Mouse (Mus musculus): ENCODE results near the gene Cx3cr1.

Cx3cr1 gene

DNA sequence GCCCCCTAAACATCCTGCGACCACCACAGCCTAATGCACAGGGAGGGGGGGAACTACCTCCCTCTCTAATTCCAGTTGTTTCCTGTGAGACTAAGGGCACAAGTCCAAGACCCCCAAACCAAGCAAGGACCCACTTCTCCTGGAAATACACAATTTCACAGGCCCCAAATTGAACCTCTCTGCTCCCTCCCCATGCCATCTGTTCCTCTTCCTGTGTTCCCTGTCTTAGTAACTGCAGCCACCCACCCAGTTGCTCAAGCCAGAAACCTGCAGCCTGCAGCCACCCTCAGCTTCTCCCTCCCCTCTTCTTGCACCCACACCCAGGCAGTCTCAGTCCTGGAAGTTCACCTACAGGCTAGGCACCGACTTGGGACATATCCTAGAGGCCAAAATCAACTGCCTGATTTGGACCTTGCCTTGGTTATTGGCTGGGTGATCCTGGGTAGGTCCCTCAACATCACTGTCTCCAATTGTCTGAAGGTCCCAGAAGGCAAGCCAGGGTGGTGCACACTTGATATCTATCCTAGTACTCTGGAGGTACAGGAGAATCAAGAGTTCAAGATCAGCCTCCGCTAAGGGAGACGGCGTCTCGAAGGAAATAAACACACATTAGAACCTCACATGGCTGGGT, 90.8 kb downstream of the Cx3cr1 start:
- no peak for ATAC-seq (ENCODE audit: insufficient number of reproducible peaks, low FRiP score, low TSS enrichment)

DNA sequence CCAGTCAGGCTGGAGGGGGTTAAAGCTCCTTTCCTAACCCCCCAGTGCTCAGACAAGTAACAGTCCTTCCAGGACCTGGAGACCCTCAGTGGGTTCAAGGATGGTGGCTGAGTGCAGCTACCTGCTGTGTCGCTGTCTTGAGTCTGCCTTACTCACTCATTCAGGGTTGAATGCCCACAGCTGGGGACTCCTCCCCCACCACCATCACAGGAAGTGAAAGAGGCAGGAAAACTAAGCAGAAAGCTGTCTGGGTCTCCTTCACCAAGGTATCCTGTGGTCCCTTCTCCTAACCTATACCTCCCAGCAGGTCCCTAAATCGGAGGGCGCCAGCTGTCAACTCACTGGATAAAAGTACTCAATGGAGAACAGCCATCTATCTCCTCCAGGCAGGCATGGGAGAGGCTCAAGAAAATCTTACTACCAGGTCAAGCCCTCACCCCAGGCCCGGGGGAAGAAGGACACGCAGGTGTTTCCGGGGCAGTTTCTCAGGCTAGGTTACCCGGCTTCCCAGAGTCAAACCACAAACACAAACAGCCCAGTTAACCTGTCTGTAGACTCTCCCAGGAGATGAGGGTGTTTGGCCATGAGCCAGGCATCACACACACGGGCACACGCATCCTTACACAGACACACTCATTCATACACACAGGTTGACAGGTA, 91.4 kb downstream of the Cx3cr1 start:
- ATAC-seq (ENCODE audit: insufficient number of reproducible peaks, low FRiP score, low TSS enrichment): no peak

DNA sequence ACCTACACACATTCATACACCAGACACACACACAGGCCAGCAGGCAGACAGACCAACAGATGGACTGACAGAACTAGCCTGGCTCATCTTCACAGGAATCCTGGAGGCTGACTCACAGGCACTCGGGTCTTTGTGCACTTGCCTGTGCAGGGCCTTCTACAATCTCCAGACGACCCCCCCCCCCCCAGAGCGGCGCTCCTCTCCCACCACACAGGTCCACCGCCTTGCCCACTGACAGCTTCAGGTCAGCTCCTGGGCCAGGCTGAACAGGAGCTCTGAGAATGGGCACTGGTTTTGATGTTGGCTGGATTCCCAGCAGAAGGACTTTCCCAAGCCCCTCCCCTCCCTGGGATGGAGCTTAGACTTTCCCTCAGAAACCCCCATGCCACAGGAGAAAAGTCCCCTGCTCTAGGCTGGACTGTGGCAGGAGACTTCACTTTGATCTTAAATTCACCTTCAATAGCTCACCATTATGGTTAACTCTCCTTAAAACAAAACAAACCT, 92.1 kb downstream of the Cx3cr1 start:
- ATAC-seq (ENCODE audit: insufficient number of reproducible peaks, low FRiP score, low TSS enrichment): no peak

DNA sequence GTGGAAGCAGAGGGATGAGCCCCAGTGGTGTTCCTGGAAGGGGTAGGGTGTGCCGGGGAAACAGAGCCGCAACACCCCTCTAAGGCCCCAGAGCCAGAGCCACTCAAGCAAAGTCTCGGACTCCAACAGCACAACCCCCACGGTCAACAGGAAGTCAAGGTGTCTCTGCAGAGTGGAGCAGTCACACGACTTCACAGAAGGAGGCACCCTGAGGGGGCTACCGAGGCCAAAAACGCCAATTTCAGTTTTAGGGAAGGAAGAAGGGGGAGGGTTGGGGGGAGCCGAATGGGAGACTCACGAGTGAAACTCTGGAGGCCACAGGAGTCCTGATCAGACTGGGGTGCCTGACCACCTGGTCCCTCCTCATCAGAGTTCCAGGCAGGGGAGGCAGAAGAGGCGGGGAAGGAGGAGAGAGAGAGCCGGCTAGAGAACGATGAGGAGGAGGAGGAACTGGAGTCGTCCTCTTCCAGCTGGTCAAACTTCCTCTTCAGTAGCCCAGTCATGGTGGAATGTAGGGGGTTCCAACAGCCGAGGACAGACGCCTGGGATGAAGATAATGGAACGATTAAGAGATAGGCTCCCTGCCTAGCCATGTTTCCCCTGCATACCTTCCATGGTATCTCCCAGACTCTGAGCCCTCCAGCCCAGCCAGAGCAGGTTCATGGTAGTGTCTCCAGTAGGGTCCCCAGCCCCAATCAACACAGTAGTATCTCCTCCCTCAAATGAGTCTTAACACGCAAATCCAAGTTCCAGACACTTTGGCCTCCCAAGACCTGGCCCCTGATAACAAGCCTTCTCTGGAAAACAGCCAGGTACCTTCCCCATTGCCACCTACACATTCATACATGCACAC, 92.7 kb downstream of the Cx3cr1 start:
- no peak for ATAC-seq (ENCODE audit: insufficient number of reproducible peaks, low FRiP score, low TSS enrichment)

DNA sequence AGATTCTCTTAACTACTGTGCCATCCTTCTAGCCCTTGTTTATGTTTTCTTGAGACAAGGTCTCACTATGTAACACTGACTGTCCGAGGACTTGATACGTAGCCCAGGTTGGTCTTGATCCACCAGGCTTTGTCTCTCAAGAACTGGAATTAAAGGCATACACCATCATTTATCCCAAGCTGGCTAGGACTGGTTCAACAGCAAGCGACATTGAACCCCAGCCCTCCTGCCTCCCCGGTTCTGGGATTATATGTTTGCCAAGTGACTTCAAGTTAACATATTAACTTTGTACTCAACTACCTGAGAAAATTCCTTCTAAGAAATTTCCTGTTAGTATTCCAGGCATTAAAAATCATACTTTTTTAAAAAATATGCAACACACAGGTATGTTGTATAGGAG, 94.4 kb downstream of the Cx3cr1 start:
- no peak for ATAC-seq (ENCODE audit: insufficient number of reproducible peaks, low FRiP score, low TSS enrichment)

DNA sequence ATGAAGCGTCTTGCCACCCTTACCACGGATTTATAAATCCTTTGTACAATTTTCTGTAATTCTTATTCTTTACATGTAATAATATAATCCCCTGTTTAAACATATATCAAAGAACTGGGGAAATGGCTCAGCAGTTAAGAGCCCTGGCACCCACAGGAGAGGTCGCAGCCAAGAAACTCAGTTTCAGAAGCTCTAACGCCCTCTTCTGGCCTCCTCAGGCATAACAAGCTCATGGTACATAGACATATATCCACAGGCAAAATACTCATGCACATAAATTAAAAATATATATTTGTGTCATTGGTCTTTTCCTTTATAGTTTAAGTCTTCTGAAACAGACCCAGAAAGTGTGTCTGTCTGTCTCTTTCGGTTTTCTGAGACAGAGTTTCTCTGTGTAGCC, 95.1 kb downstream of the Cx3cr1 start:
- no peak for ATAC-seq (ENCODE audit: insufficient number of reproducible peaks, low FRiP score, low TSS enrichment)

DNA sequence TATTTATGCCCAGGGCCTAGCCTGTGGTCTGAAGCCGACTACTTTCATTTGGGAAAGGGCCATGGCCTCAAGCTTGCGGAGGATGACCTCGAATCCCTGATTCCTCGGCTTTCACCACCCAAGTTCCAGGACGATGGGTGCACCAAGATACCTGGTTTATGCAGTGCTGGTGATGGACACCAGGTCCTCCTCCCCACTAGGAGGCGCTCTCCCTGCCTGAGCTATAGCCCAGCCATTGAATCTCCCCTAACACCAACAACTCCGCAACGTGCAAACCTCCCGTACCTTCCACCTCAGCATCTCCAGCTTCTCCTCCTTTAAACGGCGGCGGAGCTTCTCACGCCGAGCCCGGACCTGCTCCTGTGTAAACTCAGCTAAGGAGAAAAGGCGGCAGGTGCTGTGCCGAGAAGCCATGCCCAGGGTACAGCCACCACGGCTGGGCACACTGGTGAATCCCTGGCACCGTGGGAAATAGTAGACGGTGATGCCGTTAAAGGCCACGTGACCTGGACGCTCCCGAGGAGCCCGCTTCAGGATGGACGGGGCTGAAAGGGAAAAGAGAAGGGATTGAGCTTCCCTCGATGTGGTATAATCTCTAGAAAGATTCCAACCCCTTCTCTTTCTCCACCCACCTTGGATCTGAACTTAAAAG, 95.7 kb downstream of the Cx3cr1 start:
- no peak for ATAC-seq (ENCODE audit: insufficient number of reproducible peaks, low FRiP score, low TSS enrichment)

DNA sequence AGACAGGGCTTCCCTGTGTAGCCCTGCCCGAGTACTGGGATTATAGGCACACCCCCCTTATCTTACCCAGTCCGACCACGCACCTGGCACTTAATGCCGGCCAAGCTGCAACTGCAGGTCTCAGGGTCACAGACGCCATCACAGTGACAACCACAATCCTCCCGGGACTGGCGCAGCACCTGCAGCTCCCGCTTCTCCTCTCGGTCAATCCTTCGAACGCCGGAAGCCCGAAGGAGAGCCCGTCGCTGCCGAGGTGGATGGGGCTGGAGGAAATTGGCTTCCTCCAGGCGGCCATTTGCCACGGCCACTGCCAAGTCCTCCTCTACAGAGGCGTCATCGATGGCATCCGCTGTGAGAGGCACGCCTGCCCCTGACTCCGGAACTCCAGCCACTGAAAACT, 96.4 kb downstream of the Cx3cr1 start:
- ATAC-seq (ENCODE audit: insufficient number of reproducible peaks, low FRiP score, low TSS enrichment): no peak

DNA sequence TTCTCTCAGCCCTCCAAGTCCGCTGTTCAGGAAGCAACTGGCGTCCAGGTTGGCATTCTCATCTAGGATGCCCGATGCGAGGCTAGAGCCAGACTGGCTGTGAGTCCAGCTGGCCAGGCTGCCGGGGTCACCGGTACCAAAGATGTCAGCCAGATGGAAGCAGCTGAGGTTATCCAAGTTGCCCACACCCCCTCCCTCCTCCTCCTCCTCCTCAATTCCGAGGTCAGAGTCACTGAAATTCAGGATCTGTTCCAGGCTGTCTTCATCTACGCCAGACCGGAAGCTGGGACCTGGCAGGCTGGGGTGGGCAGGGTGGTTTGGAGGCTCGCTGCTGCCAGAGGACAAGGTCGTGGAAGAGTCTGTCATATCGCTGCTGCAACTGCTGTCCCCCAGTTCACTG, 97.1 kb downstream of the Cx3cr1 start:
- ATAC-seq (ENCODE audit: insufficient number of reproducible peaks, low FRiP score, low TSS enrichment): peak; percentile 33; the same call in 1 of the 2 replicates

DNA sequence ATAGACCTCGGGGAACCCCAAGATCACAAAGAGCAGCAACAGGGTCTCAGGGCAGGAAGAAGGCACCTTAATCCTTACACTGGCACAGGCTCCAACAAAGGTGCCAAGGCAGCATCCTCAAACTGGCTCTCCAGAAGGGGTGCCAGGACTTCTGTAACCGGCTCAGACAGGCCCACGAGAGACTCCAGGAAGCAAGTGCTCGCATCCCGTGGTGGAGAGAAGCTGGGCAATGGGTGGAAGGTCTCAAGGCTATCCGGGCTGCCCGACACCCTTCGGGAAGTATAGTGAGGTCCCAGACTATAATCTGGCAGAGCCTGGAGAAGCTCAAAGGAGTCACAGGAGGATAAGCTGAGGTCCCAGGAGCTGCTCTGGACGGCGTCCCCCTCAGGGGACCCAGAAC, 97.5 kb downstream of the Cx3cr1 start:
- no peak for ATAC-seq (ENCODE audit: insufficient number of reproducible peaks, low FRiP score, low TSS enrichment)

DNA sequence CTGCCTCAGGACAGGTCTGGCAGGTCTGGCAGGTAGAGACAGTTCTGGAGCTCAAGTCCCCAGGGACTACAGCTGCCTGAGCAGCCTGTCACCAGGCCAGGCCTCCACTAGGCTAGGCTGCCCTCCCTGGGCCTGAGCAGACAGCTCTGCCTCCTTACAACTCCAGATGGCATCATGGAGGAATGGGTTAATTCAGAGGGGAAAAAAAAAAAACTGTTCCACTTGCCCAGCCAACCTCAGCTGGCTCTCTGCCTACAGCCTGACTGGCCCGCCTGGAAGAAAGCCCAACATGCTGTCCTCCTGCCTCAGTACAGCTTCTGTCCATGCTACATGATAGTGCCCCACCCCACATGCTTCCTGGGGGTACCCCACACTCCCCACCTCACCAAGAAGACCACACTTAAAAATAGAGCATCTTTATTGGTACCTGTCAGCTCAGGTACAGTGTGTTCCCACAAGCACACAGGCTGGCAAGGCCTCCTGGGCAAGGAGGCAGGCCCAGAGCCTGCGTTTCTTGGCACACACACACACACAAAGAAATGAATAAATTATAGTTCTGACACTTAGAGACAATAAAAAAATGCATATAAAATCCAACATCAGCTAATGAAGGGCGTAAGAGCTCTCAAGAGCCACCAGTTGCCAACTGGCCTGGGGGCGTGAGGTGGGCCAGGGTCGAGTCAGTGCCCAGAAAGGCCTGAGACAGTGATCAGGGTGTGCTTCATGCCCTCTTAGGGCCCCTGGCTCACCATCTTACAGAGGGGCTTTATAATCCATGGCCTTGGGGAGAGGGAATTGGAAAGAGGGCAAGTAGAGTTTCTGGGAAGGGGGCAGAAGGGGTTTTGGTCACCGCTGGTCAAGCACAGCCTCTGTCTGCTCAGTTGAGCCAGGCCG, 98.7 kb downstream of the Cx3cr1 start:
- ATAC-seq (ENCODE audit: insufficient number of reproducible peaks, low FRiP score, low TSS enrichment): peak; percentile 42; the same call in 1 of the 2 replicates

DNA sequence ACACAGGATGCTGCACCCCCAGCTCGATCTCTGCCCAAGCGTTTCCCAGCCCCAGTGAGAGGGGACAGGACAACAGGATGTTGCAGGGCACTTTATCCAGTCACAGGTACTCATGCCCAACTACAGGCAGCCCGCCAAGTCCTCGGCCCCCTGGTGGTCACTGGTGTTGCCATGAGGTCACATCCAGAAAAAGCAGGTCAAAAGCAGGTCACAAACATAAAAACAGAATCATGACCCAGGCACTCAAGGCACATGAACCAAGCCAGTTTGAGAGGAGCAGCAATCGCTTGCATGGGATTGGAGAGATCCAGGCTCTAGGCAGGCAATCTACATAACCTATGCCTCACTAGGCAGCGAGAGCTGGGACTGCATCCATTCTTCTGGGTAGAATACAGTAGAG, 99.5 kb downstream of the Cx3cr1 start:
- no peak for ATAC-seq (ENCODE audit: insufficient number of reproducible peaks, low FRiP score, low TSS enrichment)

DNA sequence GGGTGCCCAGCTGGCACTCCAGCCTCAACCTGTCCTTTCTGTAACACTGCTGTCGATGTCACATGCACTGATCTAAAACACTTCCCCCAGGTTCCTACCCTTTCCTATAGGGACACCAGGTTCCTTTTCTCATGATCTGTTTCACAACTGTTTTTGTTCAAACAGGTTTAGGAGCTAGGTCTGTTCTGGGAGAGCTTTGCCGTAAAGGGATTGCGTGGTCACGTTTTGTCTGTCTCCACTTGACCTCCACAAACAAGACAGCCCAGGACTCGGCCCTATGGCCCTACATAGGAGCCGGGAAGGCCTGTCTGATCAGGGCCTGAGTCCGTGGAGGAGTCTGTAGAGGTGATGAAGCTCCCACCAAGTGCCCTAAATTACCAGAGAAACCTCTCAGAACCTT, 99.9 kb downstream of the Cx3cr1 start:
- ATAC-seq (ENCODE audit: insufficient number of reproducible peaks, low FRiP score, low TSS enrichment): no peak

DNA sequence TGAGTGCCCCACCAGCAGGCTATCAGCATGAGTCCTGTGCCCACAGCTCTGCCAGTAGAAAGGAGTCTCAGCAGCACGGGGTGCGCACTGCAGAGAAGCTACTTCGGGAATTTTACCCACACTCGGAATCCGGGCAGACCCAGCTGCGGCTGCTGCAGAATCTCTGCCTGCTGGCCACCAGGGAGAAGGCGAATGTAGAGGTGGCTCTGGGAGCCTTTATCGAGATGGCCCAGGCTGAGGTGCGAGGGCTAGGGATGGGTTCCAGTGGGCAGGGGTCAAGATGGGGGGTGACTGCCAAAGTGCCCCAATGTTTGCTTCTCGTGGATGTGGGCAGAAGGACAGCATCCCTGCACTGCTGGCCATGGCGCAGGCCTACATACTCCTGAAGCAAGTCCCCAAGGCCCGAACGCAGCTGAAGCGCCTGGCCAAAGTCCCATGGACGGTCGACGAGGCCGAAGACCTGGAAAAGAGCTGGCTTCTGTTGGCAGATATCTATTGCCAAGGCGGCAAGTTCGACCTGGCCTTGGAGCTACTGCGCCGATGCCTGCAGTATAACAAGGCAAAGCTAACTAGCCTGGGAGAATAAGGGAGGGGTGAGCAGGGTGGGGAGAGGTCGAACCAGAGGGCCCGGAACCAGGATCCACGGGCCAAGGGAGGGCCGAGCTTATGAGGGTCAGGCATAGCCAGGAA, 103.3 kb downstream of the Cx3cr1 start:
- ATAC-seq (ENCODE audit: insufficient number of reproducible peaks, low FRiP score, low TSS enrichment): no peak

DNA sequence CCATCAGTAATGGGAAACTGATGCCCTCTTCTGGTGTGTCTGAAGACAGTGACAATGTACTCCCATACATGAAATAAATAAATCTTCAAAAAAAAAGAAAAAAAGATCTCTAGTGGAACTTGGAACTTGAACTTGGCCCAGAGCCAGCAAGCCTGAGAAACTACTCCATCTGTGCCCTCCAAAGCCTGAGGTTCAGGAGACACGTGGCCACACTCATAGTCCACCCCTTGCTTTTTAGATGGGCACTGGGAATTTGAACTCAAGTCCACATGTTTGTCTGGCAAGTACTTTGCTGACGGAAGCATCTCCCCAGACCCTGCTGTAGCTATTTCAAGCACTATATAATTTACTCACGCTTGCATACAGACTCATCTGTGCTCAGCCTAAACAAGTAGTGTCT, 104.5 kb downstream of the Cx3cr1 start:
- no peak for ATAC-seq (ENCODE audit: insufficient number of reproducible peaks, low FRiP score, low TSS enrichment)

DNA sequence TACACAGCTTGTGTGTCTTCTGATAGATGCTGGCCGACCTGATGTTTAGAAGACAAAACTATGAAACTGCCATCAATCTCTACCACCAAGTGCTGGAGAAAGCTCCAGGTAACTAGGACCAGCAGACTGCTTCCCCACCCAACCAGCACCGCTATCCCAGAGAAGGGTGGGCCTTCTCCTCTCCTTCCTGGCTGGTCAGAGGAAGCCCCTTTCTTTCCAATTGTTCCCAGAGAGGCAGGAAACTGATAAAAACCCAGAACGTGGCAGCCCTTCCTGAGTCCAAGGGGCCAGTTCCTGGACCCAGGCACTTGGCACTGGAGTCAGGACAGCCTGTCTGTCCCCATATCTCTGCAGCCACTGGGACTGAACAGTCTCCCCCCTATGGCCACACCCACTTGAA, 105.5 kb downstream of the Cx3cr1 start:
- no peak for ATAC-seq (ENCODE audit: insufficient number of reproducible peaks, low FRiP score, low TSS enrichment)

DNA sequence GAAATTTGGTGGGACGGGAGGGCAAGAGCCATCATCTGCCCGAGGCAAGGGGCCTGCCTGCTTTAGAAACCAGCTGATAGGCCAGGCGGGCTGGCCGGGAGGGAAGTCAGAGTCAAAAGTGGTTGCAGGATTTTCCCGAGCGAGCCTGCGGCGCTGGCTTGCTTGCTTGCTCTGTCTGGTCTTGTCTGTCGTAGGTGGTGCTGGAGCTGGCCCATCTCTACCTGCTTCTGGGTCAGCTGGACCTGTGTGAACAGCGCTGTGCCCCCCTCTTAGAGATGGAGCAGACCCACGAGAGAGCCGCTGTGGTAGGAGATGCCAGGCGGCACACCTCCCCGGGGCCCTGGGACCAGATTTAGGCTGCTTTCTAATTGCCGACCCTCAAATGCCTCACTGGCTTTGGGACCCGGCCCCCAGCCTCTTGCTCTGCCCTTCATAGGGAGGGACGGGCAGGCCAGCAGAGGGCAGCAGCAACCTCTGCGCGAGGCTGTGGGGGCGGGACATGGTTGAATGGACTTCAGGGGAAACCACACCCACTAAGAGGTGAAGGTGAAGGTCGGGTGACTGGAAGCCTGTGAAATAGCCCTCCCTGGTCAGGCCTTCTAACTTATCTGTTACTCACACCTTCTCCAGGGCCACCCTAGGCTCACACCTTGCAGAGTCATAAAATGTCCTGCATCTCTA, 106.6 kb downstream of the Cx3cr1 start:
- ATAC-seq (ENCODE audit: insufficient number of reproducible peaks, low FRiP score, low TSS enrichment): peak; percentile 62; the same call in 1 of the 2 replicates

DNA sequence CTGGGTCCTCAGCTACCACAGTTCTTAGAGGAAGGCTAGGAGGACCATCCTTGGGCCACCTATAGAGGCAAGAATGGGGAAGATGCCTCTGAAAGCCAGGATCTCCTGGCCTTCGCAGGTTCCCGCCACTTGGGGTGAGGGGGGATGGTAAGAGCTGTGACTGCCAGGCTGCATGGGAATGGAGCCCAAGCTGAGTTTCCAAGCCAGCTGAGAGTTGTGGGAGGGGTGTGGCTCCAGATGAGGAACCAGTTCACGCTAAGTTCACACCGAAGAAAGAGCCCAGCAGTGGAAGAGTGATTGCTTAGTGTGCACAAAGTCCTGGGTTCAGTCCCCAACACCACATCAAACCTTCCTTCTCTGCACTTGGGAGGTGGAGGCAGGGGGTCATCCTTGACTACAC, 107.5 kb downstream of the Cx3cr1 start:
- ATAC-seq (ENCODE audit: insufficient number of reproducible peaks, low FRiP score, low TSS enrichment): no peak

DNA sequence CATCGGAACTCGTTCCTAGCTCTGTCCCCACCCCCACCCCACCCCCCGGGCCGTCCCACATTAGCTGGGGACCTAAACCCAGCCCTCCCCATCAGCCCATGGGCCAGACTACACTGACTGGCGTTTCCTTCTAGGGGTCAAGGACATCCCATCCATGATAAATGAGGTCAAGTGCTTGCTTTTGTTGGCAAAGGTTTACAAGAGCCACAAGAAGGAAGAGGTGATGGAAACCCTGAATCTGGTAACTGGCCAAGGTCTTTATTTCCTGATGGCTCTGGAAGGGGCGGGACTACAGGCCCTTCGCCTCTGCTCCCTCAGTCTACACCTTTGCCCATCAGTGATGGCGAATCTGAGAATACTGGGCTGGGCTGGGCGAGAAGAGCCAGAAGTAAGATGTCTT, 110.8 kb downstream of the Cx3cr1 start:
- ATAC-seq (ENCODE audit: insufficient number of reproducible peaks, low FRiP score, low TSS enrichment): no peak
